Mouse (Mus musculus) 416B (cell line): ENCODE measurements around the gene Zfp831.

Source experiments
- DNase-seq: peaks from one replicate; pipeline ENCODE4 v3.0.0; 2011; ENCODE audit warnings: low read depth

Zfp831 gene

DNA sequence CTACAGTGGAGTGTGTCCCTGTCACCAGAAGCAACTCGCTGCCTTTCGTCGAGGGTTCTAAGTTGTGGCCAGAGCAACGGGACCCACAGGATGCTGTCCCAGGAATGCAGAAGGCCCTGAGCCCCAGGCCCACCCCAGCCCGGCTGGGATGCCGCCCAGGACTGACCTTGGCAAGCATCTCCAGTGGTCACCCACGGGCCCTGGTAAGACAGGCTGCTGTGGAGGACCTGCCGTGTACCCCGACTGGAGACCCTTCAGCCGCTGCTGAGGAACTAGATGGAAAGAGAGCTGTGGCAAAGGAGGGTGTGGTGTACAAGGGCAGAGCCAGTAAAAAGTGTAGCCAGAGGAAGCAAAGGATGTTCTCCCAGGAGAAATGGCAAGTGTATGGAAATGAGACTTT lies 1.6 kb downstream of the Zfp831 start:
- DNase-seq = no peak

DNA sequence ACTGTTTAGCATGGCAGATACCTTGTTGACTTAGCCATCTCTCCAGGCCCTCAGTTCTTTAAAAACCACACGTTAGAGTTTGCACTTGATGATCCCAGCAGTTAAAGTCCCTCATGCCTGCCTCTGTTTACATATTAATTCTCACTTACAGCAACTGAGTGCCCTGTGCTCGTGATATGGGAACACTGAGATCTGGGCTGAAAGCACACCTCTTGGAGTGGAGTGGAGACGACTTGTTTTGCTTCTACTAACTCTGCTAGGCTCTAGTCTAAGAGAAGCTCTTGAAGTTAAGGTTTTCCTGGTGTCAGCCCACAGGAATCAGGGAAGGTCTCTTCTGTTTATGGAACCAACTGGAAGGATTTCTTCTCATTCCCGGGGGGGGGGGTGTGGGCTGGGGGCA lies 9.5 kb downstream of the Zfp831 start:
- no peak for DNase-seq

DNA sequence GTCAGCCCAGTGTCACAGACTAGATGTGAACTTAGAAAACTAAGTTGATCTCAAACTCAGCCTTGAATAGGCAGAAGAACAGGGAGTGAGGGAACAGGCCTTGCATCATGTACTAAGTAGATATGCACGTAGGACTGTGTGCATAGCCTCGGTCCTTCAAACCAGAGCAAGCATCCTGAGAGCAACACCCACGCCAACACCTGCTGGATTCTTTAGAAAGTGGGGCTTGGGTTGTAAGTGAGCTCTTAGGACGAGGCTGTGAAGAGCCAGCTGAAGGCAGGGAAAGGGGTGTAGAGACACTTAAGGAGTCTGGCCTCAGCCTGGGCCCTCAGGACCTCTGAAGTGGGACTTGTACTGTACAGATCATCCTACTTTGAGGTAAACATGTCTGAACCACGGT lies 12.0 kb downstream of the Zfp831 start:
- DNase-seq = no peak

DNA sequence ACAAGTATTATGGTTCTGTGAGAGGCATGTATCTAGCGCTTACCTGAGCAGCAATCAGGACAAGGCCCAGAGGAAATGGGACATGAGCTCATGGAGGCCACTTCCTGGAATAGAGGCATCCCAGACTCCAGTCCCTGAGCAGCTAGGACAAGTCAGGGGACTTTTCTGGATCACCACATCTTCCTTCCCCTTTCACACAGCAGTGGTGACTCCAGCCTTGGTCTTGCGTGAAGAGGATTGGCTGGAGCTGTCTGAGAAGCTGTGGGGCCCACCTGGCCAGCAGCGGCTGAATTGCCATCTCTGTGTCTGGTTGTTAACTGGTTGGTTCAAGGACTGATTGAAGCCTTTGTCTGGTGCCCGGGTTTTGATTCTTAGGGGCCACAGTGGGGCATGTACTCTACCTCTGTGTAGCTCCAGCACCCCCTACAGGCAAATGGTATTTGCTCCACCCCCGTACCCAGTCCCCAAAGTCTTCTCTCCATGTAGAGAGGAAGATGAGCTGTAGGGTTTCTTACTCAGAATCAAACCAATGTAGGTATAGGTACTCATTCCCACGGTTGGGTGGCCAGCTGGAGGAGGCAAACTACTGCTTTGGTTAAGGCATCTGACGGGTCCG lies 15.0 kb downstream of the Zfp831 start:
- no peak for DNase-seq

DNA sequence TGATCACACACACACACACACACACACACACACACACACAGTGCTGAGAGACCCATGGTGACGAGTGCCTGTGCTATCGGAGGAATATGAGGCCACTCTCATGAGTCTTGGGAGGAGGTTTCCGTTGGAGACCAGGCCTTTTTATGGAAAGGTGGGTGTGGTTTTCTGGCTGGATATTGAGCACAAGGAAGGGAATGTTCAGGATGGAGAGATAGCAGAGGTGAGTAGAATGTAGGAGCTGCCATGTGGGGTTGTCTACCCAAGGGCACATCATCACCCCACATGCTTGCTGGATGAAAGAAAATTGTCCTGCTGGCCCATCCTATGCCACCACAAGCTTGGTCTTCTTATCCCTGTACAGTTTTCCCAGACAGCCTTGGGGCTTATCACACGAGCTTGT lies 16.5 kb downstream of the Zfp831 start:
- DNase-seq = no peak

DNA sequence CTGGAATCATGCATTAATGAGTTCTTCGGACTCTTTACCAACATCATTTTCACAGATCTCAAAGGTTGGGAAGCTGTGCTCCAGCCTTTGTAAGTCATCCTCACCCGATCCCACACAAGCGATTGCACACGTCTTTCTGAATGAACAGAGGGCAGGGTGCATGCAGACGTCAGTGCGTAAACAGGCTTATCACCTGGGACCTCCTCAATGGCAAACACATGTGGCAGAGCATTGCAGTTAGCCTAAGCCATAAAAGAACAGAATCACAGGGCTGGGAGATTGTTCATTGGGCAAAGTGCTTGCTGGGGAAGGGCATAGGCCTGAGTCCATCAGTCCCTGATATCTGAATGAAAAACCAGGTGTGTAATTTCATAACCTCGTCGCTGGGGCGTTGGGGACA lies 17.0 kb downstream of the Zfp831 start:
- DNase-seq = no peak

DNA sequence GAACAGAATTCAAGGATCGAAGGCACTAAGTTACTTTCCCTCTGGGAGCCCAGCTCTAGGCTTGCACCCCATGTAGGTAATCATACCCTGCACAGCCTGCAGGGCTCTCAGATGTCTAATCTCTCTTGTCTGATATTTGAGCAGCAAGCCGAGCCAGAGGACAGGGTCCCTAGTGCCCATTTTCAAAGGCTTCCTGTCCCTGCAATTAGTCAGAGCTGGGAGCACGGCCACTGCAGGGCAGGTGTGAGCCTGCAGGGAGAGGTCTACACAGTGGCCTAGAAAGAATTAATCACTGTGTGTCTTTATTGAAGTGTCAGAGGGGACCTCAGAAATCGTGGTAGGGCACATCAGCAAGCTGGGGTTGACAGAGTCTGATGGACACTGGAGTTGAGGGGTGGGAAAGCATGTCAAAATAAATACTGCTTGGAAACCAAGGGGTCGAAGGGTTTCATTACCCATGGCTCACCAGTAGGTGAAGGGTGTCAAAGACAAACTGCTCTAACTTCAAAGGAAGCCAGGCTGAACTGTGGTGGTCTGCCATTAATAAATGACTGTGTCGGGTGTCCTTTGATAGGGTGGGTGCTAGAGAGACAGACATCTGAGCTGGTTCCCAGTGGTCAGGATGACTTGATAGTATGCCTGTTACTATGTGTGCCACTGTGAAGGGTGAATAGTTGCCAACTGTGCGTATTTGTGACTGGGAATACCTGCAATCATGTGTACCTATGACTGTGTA lies 18.3 kb downstream of the Zfp831 start:
- DNase-seq = no peak

DNA sequence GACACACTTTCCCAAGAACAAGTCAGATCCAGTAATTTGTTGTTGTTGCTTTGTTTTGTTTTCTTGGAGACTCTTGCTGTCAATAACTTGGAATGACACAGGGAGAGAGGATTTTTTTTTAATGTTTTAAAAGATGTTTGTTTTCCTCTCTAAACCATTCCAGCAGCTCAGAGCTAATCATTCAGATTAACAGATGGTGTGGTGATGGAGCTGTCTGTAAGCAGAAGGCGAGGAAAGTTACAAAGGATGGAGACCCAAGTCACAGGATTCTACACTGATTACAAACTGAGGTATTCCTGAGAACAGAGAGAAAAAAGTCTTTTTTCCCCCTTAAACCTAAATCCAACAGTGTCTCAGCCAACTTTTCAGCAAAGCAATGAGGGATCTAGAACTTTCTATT lies 19.3 kb downstream of the Zfp831 start:
- DNase-seq = no peak

DNA sequence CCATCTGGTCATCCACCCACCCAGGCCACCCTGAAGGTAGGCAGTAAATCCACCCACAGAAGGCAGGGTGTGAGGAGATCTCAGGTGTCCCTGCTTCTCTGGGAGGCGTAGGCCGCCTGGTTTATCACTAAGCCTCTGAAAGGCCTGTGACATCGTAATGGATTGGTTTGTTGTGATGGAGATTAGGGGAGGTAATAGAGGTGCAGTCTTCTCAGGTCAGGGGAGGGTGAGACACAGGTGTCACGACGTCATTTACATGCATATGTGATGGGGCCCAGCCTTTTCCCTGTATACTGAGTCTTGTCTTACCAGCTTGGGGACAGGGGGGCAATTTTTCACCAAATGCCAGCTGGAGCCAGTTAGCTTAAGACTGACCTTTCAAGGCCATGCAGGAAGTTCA lies 22.1 kb downstream of the Zfp831 start:
- no peak for DNase-seq

DNA sequence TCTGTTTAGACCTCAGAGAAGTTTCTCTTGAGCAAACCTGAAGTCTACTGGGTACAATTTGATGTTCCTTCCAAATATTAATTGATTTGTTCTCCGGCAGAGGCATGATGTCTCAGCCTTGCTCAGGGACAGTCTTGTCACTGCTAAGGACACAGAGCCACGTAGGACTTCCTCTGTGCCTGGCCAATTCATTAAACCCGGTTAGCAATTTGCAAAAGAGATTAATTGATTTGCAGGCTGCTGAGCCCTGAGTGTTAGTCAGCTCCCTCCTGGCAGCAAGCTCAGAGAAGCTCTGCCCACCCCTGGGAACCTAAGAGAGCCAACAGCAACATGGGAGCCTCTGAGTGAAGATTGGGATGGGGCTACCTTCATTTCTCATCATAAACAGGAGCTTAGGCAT lies 25.5 kb downstream of the Zfp831 start:
- no peak for DNase-seq

DNA sequence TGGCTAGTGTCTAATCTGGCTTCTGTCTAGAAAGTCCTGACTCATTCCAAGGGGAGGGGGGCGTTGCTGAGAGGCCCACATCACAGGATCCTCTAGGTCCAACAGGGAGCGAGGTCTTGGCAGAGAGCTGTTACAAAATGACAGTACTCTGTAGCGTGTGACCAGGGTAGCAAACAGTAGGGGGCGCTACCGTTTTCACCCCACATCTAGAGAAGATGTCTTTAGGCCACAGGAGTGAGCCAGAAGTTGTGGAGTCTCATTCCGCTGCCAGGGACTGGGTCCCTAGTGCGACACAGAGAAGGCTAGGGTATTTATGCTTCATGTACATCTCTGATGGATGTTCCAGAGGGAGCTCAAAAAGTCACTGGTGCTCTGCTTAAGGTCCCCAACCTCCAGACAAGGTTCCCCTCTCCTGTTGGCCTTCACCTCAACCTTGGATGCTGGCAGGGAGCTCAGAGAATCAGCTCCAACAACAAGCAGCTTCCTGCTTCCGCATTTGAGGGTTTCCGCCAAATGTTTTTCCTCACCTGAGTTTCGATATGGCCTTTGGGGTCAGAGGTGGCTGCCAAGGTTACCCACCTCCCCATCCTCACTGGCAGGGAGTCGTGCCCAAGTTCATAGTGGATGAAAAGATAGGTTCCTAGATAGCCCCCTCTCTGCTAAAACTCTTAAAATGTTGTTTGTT lies 29.3 kb downstream of the Zfp831 start:
- peak; percentile 28 for DNase-seq

DNA sequence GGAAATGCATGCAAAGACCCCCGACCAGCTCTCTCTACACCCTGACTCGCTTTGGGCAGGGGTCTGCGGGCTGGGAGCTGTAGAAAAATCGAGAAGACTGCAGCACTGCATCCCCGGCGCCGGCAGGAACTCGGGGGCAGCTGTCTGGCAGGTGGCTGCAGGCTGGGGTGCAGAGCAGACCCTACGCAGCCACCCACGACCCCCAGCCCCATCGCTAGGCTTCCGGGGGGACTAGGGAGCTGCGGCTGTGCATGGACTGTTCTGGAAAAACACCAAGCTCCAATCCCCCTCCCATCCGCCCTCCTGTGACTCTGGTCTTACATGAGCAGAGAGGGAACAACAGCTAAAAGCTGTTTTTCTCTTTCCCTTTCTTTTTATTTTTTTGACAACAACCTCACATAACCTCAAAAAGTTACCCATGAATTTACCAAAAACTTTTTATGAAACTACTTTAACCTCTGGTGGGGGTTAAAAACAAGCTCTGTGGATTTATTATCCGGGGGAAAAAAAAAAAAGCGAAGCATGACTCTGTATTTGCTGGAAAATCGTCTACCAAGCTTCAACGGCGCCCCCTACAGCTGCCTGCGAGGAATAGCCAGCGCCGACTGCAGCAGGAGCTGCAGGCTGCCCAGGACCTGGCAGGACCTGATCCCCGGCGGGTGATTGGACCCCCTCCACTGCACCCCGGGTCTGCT lies 30.4 kb downstream of the Zfp831 start:
- peak; percentile 82 for DNase-seq

DNA sequence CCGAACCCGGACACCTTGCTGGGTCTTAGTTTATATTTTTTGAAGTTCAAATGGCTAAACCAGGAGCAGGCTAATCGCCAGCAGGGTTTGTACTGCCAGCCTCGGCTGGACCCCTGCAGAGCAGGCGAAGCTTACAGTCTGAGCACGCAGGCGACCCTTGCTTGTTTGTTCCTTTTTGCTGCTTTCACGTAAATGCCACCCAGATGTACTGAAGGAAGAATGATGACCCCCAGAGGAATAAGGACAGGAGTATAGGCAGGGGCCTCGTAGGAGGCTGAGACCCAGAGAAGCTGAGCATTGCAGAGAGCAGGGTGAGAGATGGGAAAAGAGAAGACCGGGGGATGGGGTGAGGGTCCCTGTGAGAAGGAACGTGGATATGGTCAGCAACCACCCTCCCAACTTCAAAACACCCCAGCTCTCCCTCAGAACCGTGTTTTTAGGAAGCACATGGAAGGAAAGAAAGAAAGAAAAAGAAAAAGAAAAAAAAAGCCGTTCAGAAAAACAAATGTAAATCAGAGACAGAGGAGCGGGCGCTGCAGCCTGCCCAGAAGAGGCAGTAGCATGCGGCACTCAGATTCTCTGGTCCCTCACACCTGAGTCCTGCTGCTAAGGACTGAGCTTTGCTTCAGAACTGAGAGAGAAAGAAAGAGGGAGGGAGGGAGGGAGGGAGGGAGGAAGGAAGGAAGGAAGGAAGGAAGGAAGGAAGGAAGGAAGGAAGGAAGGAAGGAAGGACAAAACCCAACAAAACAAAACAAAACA lies 31.1 kb downstream of the Zfp831 start:
- DNase-seq = no peak

DNA sequence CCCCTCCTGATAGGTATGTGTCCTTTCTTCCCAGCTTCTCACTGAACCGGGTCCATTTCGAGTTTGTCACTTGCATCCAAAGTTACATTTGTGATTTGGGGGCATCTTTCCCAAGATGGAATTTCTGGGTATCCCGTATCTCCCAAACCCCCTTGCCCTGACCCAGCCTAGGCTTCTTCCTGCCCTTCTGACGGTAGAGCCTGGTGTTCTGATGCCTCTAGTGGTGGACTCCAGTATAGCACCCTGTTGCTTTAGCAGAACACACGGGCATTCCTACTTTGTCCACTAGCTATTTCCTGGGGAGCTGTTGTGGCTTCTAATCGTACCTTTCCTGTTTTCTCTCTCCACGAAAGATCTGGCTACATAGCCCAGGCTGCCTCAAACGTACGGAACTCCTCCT lies 32.3 kb downstream of the Zfp831 start:
- peak; percentile 65 for DNase-seq

DNA sequence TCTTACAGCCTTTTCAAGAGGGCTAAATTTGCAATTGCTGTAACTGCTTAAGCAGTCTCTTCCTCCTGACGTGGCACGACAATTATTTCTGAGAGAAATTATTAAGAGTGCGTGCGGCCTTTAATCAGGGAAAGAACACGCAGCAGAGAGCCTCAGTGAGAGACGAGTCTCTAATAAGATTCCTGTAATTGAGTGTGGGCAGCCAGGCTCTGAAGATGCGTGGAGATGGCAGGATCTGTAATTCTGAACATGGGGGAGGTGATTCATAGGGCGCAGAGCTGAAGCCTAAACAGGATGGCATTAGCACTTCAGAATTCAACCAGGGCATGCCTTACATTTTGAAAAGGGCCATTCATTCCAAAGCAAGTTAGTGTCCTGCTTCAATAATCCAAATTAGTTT lies 58.0 kb downstream of the Zfp831 start:
- DNase-seq = no peak

DNA sequence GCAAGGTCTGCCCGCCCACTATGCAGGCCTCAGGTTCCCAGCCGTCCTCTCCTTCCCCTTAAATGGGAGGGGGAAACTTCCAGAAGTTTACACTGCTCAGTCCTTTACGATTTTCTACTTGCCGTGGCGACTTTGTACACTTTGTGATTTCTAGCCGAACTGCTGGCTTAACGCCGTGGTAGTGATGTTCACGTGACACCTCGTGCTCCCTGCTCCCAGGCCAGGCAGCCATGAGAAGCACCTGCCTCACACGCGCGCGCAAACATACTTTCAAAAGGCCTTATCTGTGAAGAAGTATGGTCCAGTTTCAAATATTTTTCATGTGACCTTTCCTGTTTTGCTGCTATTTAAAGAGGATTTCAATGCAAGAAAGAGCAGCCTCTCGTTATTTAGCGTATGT lies 63.8 kb downstream of the Zfp831 start:
- DNase-seq = no peak

DNA sequence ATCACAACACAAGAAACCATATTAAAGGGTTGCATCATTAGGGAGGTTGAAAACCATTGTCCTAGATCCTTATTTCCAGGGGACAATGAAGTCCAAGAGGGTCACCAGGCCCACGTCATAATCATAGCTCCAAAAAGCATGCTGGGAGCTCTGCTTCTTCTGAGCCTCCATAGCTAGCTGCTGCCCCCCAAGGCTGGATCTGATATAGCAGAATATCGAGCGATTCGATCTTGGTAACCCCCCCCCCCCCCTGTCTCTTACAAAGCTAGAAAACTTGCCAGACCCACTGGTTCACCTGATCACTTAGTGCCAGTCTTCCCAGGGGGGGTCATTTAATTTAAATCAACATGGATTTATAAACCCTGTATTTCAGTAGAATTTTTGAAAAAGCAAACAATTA lies 65.3 kb downstream of the Zfp831 start:
- no peak for DNase-seq

DNA sequence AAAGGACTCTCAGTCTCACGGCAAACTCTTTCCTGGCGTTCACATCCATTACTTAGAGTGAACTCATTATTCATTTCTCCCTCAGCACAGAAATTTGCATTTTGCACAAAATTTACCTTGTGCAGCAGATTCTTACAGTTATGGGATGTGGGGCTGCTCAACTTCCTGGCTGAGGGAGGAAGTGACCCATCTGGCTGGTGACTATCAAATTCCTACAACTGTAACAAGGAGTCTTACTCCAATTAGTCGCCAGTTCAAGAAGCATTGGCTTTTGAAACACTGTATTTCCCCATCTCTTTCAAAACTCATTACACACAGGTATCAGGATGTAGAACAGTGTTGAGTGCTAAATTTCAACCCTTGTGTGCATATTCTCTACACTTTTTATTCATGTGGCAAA lies 66.9 kb downstream of the Zfp831 start:
- DNase-seq = no peak

DNA sequence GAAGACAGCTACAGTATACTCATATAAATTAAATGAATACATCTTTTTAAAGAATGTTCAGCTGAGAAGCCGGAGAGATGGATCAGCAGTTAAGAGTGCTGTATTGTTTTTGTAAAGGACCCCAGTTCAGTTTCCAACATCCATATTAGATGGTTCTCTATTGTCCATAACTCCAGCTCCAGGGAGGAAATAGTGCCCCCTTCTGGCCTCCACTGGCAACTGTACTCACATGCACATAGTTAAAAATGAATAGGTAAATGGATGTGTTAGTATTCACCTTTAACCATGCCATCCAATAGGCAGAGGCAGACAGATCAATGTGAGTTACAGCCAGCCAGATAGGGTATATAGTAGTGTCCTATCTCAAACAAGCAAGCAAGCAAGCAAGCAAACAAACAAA lies 68.7 kb downstream of the Zfp831 start:
- DNase-seq = no peak

DNA sequence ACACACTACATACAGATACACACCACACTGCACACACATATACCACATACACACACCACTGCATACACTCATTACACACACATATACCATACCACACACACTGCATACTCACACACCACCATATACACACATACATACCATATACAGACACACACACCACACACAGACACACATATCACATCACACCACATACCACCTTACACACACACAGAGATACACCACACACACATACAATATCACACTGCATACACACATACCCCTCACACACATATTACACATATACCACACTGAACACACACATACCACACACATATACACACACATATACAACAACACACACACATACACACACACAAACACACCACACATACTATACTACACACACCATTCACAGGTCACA lies 72.6 kb downstream of the Zfp831 start:
- DNase-seq = no peak

DNA sequence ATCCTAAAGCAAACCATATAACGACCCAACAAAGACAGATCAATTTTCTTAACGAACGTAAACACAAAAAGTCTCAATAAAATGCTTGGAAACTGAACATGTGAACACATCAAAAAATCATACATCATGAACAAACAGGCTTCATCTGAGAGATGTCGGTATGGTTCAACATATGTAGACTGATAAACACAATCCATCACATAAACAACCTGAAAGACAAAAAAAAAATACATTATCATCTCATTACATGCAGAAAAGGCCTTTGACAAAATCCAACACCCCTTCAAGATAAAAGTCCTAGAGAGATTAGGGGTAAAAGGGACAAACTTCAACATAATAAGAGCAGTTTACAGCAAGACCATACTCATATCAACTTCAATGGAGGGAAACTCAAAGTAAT lies 74.5 kb downstream of the Zfp831 start:
- DNase-seq = no peak

DNA sequence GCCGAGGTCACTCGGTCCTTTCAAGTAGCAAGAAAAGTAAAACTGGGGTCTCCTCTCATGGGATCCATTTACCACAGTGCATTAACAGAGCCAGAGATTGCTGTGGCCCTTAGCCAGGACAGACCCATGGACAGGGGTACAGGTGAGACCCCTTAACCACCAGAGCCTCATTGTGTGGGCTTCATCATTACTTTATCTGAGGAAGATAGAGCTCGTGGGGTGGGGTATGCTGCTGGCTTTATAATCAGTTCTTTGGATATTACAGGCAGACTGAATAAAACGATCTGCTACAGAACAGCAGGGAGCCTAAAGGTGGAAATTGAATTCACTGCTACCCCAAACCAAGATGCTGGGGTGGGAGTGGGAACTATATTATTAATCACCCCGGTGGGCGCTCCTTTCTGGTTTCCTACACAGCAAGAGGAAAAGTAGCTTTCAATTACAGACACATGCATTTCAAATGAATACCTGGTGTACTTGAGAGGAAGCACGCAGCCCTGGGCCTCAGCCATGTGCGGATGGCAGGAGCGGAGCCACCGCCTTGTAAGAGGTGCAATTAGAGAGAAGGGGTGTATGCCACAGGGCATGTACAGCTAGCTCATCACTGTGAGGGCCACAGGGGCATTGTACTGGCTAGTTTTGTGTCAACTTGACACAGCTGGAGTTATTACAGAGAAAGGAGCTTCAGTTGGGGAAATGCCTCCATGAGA lies 83.9 kb downstream of the Zfp831 start:
- no peak for DNase-seq
